Comparison of ENCODE assay signal across 13 mouse cellular contexts in the genomic region with DNA sequence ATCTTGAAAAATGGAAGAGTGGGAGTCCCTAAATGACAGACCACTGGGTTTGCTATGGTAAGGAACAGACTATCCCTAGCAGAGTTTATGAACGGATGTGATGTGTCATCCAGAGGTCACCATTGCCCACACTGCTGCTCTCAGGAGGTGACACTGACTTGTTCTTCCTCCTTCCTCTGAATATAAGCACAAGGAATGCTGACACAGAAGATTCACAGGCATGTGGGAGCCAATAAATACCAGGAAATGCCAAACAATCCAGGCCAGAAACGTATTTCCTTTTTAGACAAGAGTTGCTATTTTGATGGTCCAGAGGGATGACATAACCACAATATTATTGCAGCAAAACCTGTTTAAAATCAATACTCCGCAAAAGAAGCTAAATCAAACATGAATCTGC.
DNase-seq lines count a peak whose midpoint lies in the region; ATAC-seq and TF ChIP-seq lines count a peak whose summit lies in the region.
"Had no signal": no experiment of that assay in that cellular context is flagged by ENCODE, and none has a peak within 500 bp of the region (broad histone marks: within the 10 kb centered on the region; RNA-seq: fewer than 3 reads in every experiment).

No protein-coding gene starts in this region.

- 45% methylated on average over 3 of the region's 3 CpGs for WGBS in heart, embryonic 15.5 days
- 50% methylated on average over 3 of the region's 3 CpGs for WGBS in liver, embryonic 15.5 days (ENCODE audit: insufficient replicate concordance)
- 61% methylated on average over 3 of the region's 3 CpGs for WGBS in neural tube, embryonic 15.5 days

- no peak overlapping the region for H3K4me2 ChIP-seq in heart, embryonic 15.5 days
- H3K4me2 ChIP-seq in liver, embryonic 15.5 days = no peak overlapping the region
- no peak overlapping the region for H3K4me2 ChIP-seq in neural tube, embryonic 15.5 days
- H3K4me2 ChIP-seq: limb, embryonic 13.5 days had no signal

- no peaks in the 10 kb centered on the region for H3K9me3 ChIP-seq in heart, embryonic 15.5 days (replicated peaks)
- H3K9me3 ChIP-seq in liver, embryonic 15.5 days (replicated peaks) = no peaks in the 10 kb centered on the region
- H3K9me3 ChIP-seq in neural tube, embryonic 15.5 days (replicated peaks) = no peaks in the 10 kb centered on the region
- H3K9me3 ChIP-seq: limb, embryonic 13.5 days had no signal

- intact Hi-C loops in gastrocnemius, adult 2 months (cut with DNase I) = no loop called here
- intact Hi-C loops in left cerebral cortex, adult 2 months (cut with DNase I) = loop anchor here (5.0 kb wide), 1 partner anchor 240 kb away; no protein-coding TSS in a partner anchor

- H3K27me3 ChIP-seq in heart, embryonic 15.5 days = no peaks in the 10 kb centered on the region
- no peaks in the 10 kb centered on the region for H3K27me3 ChIP-seq in liver, embryonic 15.5 days
- no peaks in the 10 kb centered on the region for H3K27me3 ChIP-seq in neural tube, embryonic 15.5 days (replicated peaks)
- H3K27me3 ChIP-seq: limb, embryonic 13.5 days; Patski had no signal

- no peak for TF ChIP-seq CTCF in gastrocnemius, adult 2 months (IDR thresholded peaks at IDR 0.05)
- no peak for TF ChIP-seq CTCF in left cerebral cortex, adult 2 months (IDR thresholded peaks at IDR 0.05)

- no peak overlapping the region for H3K9ac ChIP-seq in heart, embryonic 15.5 days
- H3K9ac ChIP-seq in liver, embryonic 15.5 days = no peak overlapping the region
- H3K9ac ChIP-seq in neural tube, embryonic 15.5 days (replicated peaks) = no peak overlapping the region
- H3K9ac ChIP-seq: limb, embryonic 13.5 days had no signal

- ATAC-seq in heart, embryonic 15.5 days (replicated peaks; ENCODE audit: insufficient number of reproducible peaks, insufficient read depth, low FRiP score, low read depth) = 0 out of 2 replicates have a peak, but pooled peaks have one; percentile 51
- peak; percentile 30; the same call in 1 of the 2 replicates for ATAC-seq in liver, embryonic 15.5 days (ENCODE audit: insufficient read depth)
- ATAC-seq in neural tube, embryonic 15.5 days (ENCODE audit: low FRiP score) = no peak
- ATAC-seq in megakaryocyte progenitor cell, adult 5-6 weeks (replicated peaks; ENCODE audit: poor library complexity) = no peak
- ATAC-seq: Patski had no signal

- H3K36me3 ChIP-seq in heart, embryonic 15.5 days = no peaks in the 10 kb centered on the region
- no peaks in the 10 kb centered on the region for H3K36me3 ChIP-seq in liver, embryonic 15.5 days (replicated peaks)
- H3K36me3 ChIP-seq in neural tube, embryonic 15.5 days = no peaks in the 10 kb centered on the region
- H3K36me3 ChIP-seq: limb, embryonic 13.5 days had no signal

- no peak for DNase-seq in gastrocnemius, adult 2 months
- no peak for DNase-seq in gastrocnemius, postnatal 25 days
- DNase-seq in 3T3-L1 (ENCODE audit: low read depth, low spot score) = peak; percentile 41
- no peak for DNase-seq in left cerebral cortex, adult 2 months (ENCODE audit: extremely low spot score in 1 of 2, low spot score in 2 of 2)
- DNase-seq: adrenal gland, postnatal 36 days; cerebellum, postnatal 14 days had no signal

- peak overlapping the region; percentile 36 for H3K4me3 ChIP-seq in gastrocnemius, adult 2 months
- H3K4me3 ChIP-seq in heart, embryonic 15.5 days = no peak overlapping the region
- no peak overlapping the region for H3K4me3 ChIP-seq in liver, embryonic 15.5 days (replicated peaks)
- no peak overlapping the region for H3K4me3 ChIP-seq in left cerebral cortex, adult 2 months
- no peak overlapping the region for H3K4me3 ChIP-seq in neural tube, embryonic 15.5 days (replicated peaks)
- H3K4me3 ChIP-seq: limb, embryonic 13.5 days had no signal

- H3K27ac ChIP-seq in gastrocnemius, adult 2 months = peak overlapping the region; percentile 79
- H3K27ac ChIP-seq in heart, embryonic 15.5 days = peak overlapping the region; percentile 24
- H3K27ac ChIP-seq in liver, embryonic 15.5 days (replicated peaks) = no peak overlapping the region
- no peak overlapping the region; the same call in 1 of the 2 replicates for H3K27ac ChIP-seq in left cerebral cortex, adult 2 months
- H3K27ac ChIP-seq in neural tube, embryonic 15.5 days (replicated peaks) = no peak overlapping the region
- H3K27ac ChIP-seq: limb, embryonic 13.5 days; stomach, postnatal 0 days had no signal

- peaks cover 33% of the 10 kb centered on the region for H3K4me1 ChIP-seq in heart, embryonic 15.5 days (replicated peaks)
- peaks cover 3% of the 10 kb centered on the region; the same call in 1 of the 2 replicates for H3K4me1 ChIP-seq in liver, embryonic 15.5 days (replicated peaks)
- peaks cover 7% of the 10 kb centered on the region; the same call in 1 of the 2 replicates for H3K4me1 ChIP-seq in neural tube, embryonic 15.5 days

Comparison
In these comparisons a context has a peak if more than half of its experiments do, and no peak if none do; other contexts are left out.
1. H3K27ac ChIP-seq: peak in gastrocnemius, adult 2 months (single experiment) and heart, embryonic 15.5 days (single experiment); none in liver, embryonic 15.5 days (single experiment), left cerebral cortex, adult 2 months (single experiment) and neural tube, embryonic 15.5 days (single experiment).
2. ATAC-seq: peak in heart, embryonic 15.5 days (single experiment) and liver, embryonic 15.5 days (single experiment); none in neural tube, embryonic 15.5 days (single experiment) and megakaryocyte progenitor cell, adult 5-6 weeks (single experiment).